Mouse (Mus musculus): Measurements from ENCODE around the gene Gpd2.

Gpd2 gene

DNA sequence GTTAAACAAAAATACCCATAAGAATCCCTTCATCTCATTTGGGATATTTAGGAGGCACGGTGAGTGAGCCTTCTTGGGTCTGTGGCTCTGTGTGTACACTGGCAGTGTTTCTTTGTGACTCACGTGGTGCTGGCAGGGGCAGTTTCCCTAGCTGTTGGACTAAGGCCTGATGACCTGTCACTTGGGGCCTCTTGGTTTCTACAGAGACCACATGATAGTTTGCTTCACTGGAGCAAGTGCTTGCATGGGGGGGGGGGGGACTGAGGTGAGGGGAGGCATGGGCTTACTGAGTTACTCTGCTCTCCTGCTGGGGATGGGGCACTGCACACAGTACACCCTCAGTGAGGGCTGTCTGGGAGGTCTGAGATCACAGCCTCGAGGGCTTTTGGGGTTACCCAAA lies 64.1 kb downstream of the Gpd2 start:
- DNase-seq (ENCODE audit: low spot score): peak; percentile 91

DNA sequence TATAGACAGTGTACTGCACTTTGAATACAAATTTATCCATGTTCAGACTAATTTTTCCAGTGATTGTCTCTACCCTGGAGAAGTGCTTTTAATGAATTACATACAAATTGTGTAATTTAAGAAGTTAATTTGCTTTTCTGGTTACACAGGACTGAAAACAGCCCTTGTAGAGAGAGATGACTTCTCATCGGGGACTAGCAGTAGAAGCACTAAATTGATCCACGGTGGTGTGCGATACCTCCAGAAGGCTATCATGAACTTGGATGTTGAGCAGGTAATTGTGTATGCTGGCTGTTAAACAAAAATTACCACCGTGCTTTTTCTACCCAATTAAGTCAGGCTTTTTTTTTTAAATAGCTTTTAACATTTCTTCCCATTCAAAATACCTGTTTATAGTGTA lies 66.8 kb downstream of the Gpd2 start:
- DNase-seq (ENCODE audit: low spot score): no peak

DNA sequence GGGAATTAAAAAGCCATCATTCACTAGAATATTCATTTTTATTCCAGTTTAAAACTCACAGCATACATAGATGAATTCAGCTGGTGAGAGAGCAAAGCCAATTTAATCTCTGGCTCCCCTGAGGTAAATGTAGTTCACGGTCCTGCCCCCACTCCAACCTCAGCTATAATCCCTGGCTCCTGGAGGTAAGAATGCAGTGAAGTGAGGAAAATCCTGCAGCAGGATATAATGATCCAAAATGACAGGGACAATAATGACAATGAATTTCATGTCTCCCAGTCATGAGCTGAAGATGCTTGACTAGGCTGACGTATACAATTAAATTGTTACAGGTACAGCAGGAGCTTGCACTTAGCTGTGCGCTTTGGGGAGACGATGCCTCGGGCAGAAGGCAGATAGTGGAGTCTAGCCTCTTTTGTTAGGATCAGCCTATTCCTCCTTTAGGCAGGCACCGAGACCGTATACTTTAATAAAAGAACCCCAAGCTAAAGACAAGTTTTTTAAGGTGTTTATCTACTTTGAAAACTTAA lies 74.9 kb downstream of the Gpd2 start:
- no peak for DNase-seq (ENCODE audit: low spot score)

DNA sequence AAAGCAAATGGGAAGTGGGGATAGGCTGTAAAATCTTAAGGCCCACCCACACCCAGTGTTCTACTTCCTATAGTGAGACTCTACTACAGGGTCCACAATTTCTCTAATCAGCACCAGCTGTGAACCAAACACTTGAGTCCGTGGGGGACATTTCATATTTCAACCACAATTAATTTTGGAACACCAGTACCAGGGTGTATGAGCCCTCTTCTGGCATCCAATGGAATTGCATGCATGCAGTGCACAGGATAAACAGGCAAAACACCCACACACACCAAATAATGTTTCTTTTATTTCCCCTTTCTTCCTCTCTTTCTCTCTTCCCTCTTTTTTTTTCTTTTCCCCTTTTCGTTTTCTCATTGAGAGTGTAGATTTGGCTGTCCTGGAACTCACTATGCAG lies 78.6 kb downstream of the Gpd2 start:
- DNase-seq (ENCODE audit: low spot score): peak; percentile 31

DNA sequence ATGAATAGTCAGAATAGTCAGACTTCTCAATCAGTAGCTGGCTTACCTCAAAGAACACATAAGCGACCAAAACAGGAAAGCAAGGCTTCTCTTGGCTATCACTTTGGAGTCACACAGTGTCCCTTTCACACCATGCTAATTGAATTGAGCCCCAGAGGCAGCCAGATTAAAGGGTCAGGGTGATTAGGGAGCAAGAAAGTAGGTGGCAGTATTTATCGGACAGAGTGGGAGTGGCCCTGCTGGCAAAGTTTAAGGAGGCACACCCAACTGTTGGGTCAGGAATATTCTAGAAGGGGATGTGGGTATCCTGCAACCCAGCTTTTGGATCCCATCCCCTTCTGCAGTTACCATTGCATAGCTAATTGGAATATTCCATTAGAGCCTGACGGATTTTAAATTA lies 80.9 kb downstream of the Gpd2 start:
- DNase-seq (ENCODE audit: low spot score): no peak

DNA sequence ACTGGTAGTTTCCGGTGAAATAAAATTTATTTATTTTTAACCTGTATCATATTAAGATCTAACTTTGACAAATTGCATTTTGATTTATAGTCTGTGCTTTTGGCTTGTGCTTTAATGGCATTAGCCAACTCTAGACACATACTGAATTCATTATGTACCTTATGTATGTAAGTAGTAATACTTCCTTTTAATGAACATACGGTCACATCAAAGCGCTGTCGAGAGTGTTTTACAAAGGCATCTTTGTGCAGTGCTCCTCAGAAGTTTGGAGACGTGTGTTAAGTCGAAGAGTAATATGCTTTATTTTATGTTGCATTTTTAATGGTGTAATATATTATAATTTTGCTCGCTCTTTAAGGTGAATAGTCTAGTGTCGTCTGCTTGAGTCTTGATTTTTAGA lies 88.7 kb downstream of the Gpd2 start:
- no peak for DNase-seq (ENCODE audit: low spot score)

DNA sequence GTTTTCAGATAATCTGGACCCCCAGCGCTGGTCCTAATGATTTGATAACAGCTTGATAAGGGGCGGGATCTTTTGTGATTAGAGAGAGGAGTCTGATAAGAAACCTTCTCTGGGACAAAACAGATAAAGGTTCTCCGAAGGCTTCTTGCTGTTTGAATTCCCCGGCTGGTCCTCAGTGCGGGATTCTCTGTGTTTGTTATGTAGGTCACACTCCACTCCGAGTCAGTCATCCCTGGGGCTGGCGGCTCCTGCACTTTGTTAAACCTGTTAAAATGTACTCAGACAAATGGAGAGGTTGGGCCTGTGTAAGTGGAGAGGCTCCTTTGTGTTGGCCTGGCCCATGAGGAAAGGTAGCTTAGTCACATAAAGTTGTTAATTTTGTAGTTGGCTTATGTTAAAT lies 91.9 kb downstream of the Gpd2 start:
- no peak for DNase-seq (ENCODE audit: low spot score)

DNA sequence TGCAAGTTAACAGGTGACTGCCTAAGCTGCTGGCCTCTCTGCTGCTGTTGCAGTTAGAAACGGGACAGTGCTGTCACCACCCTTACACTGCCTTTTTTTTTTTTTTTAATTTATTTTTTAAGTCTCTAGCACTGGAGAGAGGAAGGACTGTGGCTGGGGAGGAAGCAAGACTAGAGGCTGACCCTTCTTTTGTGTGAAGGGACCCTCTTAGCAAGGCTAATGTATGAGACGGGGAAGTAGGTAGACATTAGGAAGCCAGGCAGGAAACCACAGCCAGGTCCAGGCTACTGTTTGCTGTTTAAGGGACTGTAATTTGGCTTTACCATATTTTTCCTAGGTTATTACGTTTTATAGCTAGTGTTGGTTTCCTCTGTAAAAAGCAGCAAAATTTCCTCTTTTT lies 93.4 kb downstream of the Gpd2 start:
- no peak for DNase-seq (ENCODE audit: low spot score)

DNA sequence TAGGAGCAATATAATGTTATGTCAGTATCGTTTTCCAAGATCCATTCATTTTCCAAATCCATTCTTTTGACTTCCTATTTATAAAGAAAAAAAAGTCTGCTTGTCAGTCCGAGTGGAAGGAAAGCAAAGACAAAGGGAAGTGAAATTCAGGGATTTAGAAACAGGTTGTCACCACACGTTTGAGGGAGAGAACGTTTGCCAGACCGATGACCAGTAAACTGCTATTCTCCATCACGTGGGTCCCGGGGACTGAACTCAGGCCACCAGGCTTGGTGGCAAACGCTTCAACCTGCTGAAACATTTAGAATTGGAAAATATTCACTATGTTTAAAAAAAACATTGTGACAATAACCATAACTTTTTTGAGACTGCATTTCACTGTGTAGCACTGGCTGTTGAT lies 93.8 kb downstream of the Gpd2 start:
- DNase-seq (ENCODE audit: low spot score): no peak

DNA sequence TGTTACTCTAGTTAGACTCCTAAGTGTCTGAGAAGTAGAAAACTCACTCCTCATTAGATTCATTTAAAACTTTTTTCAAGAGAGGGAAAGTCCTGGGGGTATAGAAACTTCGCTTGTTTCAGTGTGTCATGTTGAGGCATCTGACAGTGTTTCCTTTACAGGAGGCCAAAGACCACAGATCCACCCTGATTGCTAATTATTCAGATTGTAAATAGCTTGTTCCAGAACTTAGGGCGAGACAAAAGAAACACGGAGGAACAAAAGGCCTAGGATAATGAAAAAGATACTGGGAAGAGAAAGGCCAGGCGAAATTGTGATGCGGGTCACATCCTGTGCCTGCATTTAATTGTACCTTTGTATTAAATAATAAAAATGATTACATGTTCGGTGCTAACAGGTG lies 96.0 kb downstream of the Gpd2 start:
- no peak for DNase-seq (ENCODE audit: low spot score)

DNA sequence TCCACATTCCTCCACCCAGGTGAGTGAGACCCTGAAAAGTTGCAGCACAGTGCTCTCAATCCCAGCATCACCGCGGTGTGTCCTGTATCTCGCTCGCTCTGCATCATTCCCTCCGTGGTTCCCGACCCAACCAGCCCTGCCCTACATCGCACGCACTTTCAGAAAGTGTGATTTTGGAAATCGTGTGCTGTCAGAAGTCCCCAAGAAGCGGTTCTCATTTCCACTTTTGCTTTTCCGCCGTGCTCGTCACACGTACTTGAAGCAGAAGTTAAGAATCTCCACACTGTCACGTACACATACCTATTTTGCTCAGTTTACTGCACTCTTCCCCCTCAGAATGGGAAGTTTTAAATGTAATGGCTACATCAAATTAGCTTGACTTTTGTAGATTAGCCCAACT lies 98.0 kb downstream of the Gpd2 start:
- DNase-seq (ENCODE audit: low spot score): no peak

DNA sequence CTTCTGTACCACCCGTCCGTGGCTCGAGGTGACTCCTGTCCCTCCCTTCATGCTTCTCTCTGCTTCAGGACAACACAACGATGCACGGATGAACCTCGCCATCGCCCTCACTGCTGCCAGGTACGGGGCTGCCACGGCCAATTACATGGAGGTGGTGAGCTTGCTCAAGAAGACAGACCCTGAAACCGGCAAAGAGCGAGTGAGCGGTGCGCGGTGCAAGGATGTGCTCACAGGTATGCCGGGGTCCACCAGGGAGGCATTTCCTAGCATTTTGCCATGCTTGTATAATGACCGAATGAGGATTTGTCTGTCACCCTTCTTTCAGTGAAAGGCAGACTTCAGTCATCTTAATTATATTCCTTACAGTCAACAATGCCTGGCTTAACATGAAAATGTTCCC lies 101.3 kb downstream of the Gpd2 start:
- no peak for DNase-seq (ENCODE audit: low spot score)

DNA sequence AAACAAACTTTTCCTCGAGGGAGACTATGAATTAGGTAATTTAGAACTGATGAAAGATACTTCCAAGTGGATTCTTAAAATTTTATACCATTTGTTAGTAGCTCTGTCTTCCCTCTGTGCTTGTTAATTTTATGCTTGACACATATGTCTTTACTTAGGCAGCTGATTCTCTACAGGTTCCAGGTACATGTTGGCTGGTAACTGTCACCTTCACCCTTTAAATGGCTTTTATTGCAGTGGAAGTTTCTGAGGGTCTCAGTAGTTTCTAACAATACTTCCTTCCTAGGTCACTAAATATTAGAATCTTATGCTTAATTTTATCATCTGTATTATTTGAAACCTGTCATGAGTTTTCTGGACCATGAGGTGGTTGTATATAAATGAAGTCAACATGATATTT lies 105.5 kb downstream of the Gpd2 start:
- DNase-seq (ENCODE audit: low spot score): no peak

DNA sequence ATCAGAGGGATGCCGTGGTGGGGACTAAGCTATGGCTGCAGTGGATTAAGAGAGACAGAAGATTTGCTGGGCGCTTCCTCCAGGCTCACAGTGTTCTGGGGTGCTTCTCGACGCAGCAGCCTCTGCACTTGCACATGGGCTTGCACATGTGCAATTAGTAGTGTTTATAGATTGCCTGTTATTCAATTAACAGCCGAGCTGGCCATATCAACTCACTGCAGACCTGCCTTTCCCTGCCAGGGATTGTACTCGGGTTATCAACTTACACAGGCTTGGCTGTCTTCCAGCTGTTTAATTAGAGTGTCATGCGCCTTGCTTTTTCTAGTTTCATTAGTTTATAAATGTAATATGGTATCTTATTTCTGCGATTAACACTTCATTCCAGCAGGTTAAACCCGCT lies 113.2 kb downstream of the Gpd2 start:
- DNase-seq (ENCODE audit: low spot score): no peak

DNA sequence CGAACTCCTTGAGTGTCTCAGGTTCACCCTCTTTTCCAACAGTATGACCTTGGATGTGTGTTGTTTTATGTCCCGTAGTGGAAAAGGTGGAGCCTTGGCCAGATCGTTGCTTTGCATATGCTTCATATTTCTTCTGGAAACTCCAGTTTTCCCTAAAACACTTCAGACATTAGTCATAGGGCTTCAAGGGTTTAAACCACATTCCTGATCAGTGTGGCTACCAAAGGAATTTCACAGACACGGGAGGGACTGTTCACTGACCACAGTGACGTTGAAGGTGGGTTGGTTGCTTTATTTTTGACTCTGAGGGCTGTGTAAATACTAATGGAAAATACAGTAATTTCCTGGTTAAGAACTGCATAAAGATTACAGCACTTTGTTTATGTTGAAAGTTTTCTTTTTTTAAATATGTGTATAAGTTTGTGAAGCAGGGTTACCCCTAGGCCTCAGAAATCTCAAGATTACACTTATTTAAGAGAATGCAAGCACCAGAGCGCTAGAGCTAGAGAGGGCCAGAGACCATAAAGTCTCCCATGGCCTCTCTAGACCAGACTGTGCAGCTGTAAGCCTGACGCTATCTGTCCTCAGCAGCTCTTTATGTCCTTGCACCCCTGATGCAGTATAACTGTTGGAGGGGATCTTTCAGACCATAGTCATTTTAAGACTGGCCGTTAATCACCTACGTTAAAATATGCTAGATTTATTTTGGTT lies 116.4 kb downstream of the Gpd2 start:
- peak; percentile 6 for DNase-seq (ENCODE audit: low spot score)

DNA sequence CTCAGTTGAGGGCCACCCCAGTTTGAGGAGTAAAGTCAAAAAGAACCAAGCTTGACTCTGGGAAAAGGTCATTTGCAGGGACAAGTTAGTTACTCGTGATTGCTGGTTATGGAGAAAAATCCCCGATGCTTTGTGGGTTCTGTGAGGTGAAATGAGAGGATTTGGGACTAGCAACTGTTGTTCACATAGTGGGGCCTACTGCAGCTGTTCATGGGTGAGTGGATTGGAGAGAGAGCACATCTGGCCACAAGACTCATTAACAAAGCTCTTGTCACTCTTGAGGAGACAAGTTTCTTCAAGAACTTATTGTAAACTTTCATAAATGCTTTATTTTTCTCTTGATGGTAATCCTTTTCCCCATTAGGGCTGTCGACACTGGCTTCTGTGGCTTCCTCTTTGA lies 117.4 kb downstream of the Gpd2 start:
- no peak for DNase-seq (ENCODE audit: low spot score)

DNA sequence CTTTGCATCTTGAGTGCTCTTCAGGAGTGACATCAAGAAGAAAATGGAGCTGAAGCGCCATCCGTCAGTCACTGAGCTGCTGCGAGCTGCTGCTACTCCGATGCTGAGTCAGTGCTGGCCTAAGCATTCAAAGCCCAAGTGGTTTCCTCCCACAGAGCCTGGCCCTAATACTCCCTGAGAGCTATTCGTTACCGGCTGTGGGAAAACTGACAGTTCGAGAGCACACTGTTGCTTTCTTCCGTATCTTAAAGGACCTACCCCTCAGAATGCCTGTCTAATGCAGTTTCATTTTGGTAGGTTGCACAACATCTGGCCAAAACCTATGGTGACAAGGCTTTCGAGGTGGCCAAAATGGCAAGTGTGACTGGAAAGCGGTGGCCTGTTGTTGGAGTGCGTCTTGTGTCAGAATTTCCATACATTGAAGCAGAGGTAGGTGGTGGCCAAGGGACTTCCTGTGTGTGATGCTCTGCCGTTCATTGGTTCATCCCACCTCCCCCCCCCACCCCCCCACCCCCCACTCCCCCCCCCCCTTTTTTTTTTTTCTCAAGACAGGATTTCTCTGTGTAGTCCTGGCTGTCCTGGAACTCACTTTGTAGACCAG lies 118.9 kb downstream of the Gpd2 start:
- DNase-seq (ENCODE audit: low spot score): no peak

DNA sequence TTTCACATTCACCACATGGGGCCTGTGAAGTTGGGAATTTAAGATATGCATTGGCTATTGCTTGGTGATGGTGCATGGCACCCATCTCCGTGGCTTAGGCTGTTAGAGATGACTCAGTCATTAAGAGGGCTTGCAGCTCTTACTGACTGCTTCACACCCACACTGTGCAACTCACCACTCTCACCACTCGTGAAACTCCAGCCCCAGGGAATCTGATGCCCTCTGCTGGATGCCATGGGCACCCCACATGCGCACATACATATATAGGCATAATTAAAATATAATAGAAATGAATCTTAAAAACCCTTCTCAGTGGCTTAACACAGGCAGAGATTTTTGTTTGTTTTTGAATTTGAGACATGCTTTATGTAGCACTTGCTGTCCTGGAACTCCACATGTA lies 125.1 kb downstream of the Gpd2 start:
- peak; percentile 3 for DNase-seq (ENCODE audit: low spot score)

DNA sequence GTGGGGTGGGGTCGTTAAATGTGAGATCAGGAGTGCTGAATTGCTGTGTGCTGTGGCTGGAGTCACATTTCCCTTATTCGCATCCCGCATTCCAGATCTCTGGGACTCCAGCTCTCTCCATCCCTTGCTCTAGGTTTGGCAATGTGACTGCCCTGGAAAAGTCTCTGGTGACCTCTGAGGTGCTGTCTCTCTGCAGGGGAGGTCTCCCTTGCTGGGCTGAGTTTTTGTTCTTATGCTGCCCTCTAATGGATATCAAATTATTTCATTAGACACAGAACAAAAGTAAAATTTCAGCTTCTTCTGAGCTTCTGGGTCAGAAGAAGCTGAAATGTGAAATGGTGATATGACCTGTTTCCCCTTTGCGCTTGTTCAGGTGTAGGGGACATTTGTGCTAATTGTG lies 137.2 kb downstream of the Gpd2 start:
- peak; percentile 41 for DNase-seq (ENCODE audit: low spot score)

DNA sequence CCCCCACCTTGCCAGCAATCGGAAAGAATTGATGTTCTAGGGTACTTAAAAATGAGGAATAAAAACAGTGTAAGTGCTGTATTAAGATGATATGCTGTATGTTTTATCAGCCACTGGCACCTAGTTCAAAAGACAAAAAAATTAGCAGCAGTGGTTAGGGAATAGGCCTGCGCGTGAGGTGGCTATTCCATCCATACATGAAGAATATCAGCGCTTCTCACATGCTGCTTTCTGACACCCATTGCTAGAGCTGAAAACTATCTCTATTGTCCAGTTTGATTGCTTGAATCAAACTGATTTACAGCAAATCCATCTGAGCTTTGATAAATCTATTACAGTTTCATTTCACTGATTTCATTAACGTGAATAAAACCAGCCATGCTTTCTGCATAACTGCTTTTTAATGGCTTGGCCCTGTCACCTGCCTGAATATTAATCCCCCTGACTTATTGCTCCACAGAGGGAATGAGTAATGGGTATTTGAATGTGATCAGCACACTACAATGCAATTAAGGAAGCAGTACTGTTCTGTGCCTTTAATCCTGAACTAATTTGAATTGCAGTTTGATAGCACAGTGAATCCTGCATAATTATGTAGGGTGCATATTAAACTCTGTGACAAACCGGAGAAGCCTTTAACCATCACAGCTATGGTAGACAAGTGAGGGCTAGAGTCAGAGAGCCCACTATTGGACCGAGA lies 137.9 kb downstream of the Gpd2 start:
- DNase-seq (ENCODE audit: low spot score): no peak

DNA sequence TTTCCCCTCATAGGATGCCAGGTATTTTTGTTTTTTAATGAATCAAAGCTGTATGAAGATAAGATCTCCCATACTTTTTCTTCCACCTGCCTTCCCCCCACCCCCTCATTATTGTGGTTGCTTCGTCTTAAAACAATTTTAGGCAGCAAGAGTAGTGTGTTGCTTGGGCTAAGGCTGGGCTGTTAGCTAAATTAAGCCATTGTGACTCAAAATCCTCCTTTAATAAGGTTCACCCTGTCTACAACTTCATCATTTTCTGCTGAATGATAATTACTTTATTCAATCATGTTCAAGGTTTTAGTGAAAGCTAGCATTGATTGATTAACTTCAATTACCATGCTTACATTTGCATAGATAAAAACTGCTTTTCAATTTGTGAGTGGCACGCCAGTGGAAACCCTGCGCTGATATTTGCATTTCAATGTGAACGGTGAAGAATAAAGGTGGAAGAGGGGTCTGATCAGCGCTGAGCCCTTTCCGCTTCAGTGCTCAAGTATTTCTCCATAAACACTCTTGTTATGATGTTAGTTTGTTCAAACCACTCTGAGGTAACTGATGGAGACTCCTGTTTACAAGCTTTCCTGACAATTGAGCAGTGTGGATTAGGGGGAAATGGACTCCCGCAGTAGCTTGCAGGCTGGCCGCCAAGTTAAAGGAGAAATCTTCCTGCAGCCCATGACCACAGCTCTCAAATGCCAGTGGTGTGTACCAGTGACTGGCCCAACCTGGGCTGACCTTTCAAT lies 140.9 kb downstream of the Gpd2 start:
- DNase-seq (ENCODE audit: low spot score): no peak

DNA sequence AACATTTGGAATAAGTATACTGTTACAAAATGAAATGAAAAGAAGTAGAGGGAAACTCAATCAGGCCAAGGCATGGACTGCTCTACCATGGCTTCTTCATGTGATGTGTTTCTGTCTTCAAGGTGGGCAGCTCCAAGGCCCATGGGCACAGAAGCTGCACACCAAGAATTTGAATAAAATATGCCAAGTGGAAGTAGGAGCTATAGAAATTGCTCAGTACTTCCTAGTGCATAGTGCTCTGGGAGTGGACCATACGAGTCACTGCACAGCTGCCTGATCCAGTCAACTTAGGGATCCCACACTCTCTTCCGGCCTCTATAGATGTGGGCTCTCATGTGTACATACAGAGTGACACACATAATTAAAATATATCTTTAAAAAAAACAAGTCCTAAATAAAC lies 147.2 kb downstream of the Gpd2 start:
- no peak for DNase-seq (ENCODE audit: low spot score)

DNA sequence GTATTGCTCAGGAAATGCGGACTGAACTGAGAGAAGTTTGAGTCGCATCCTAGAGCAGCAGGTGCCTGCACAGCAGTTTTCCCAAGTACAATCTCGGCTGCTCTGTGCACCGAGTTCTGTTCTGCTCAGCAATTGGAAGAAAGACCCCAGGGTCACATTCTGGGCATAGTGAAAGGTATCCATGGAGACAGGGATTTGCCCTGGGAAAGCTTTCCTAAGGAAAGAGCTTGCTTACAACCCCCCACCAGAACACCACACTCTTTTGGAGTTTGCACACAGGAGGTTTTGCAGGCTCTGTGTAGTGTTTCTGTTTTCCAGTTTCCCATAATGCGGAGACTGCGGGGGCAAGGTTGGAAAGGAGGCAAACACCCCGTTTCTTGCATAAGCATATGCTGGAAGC lies 150.4 kb downstream of the Gpd2 start:
- no peak for DNase-seq (ENCODE audit: low spot score)
